Mouse (Mus musculus) neural tube, embryonic 14.5 days (tissue): Measurements from ENCODE around the gene 9430097D07Rik. TPM values are rescaled to one million over a fixed set of nuclear protein-coding genes. Genes with fewer than 3 reads are reported as not detected.

Experiments
- ATAC-seq: fragments of 200-750 bp; cut with Nextera tagmentation; 2 replicates; pipeline ENCODE4 v1.8.0; 2017; ENCODE audit warnings: low read depth, mild to moderate bottlenecking, moderate TSS enrichment, moderate library complexity
- H3K27ac ChIP-seq: fragments of 300-500 bp; sonication (generic); 2 replicates; pipeline ENCODE4 v1.5.1; 2014; ENCODE audit warnings: low read depth, mild to moderate bottlenecking, control low read depth, low read length, moderate library complexity, mixed read lengths
- H3K27me3 ChIP-seq: fragments of 300-500 bp; sonication (generic); 2 replicates; pipeline ENCODE4 v1.6.1; 2014; ENCODE audit warnings: low read length; ENCODE audit not compliant: control insufficient read depth, insufficient read depth
- H3K36me3 ChIP-seq: fragments of 300-500 bp; sonication (generic); 2 replicates; pipeline ENCODE4 v1.6.1; 2014; ENCODE audit warnings: low read length, mixed read lengths; ENCODE audit not compliant: control insufficient read depth, insufficient read depth
- H3K4me1 ChIP-seq: fragments of 300-500 bp; sonication (generic); 2 replicates; pipeline ENCODE4 v1.6.1; 2014; ENCODE audit warnings: low read length; ENCODE audit not compliant: control insufficient read depth, insufficient read depth
- H3K4me2 ChIP-seq: fragments of 300-500 bp; sonication (generic); 2 replicates; pipeline ENCODE4 v1.6.1; 2014; ENCODE audit warnings: mild to moderate bottlenecking, low read depth, low read length, control low read depth
- H3K4me3 ChIP-seq: fragments of 300-500 bp; sonication (generic); 2 replicates; pipeline ENCODE4 v1.5.1; 2014; ENCODE audit warnings: low read depth, low read length, control low read depth, mixed read lengths
- H3K9ac ChIP-seq: fragments of 300-500 bp; sonication (generic); replicated peaks from 2 replicates; pipeline ENCODE4 v1.6.1; 2014; ENCODE audit warnings: low read depth, mild to moderate bottlenecking, control low read depth, low read length, mixed read lengths
- H3K9me3 ChIP-seq: fragments of 300-500 bp; sonication (generic); 2 replicates; pipeline ENCODE4 v1.6.1; 2016; ENCODE audit warnings: low read length; ENCODE audit not compliant: control insufficient read depth
- WGBS: fragments of 180-500 bp; shearing (Covaris S2); extraction: QIAGEN DNeasy Blood & Tissue Kit; methylation state at CpG from one replicate; pipeline ENCODE4 v1.1.7; 2014; 5-methylcytosine and 5-hydroxymethylcytosine counted together
- polyA plus RNA-seq: library from polyadenylated mRNA; unstranded; fragments of >200 nt; fragmentation: Nextera tagmentation; extraction: Ambion mirVana; gene quantifications from 2 replicates; pipeline ENCODE4 v1.2.1, GENCODE M21; 2014

The 9430097D07Rik gene
- polyA plus RNA-seq, 1 experiment from 2014 or later: 1.2 TPM

DNA sequence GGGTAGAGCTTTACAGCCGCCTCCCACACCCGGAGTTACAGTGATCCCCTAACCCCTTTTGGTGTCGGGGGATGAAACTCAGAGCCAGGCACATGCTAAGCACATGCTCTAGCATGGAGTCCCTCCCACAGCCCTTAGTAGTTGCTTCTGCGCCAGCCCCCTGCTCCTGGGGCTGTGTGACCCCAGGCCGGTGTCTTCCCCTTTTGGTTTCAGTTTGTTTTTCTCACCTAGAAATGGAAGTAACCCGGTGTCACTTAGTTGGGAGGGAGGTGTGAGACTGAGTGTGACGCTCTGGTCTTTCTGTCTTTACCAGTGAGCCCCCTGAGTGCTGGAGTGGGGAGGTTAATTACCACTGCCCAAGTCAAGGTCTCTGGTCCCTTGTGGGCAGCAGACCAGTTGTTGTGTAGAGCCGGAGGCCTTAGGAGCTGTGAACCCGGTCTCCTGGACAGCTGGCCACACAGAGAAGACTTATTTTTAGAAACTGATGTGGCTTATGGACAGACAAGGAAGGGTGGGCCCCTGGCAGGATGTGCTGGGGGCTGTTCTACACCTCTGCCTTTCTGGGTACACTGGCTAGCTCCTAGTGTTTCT lies 12.3 kb upstream of the 9430097D07Rik start:
- Histone ChIP-seq H3K4me1 (peaks cover 12% of the 10 kb centered on the region; the same call in 1 of the 2 replicates), H3K27ac (no peak overlapping the region)
- WGBS: 50% methylated on average over 9 of the region's 9 CpGs

DNA sequence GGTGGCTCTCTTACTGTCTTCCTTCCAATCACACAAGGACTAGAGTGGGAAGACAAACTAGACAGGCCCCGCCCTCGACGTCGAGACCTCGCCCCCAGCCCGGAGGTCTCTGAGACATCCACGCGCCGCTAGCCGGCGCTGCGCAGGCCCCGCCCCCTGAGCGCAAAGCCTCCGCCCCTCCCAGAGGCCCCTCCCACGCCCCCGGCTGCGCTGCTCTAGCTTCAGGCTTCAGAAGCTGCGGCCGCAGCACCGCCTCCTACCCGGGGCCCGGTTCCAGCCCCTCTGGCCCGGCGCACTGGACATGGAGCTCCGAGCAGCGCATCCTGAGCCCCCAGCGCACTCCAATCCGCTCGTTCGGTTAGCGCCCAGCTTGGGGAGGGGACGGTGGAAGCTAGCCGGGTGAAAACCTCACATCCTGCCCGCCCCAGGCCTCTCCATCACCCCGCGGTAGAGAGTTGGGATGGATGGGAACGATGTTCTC lies 11.4 kb upstream of the 9430097D07Rik start, which contains the start of gene St6galnac4:
Gene St6galnac4 (plus strand): TSS at position 225 of the 481 bp plus-strand sequence.
- Histone ChIP-seq H3K36me3 (no peaks in the 10 kb centered on the region), H3K9me3 (no peaks in the 10 kb centered on the region), H3K27me3 (no peaks in the 10 kb centered on the region), H3K4me2 (peak within 1 kb of the TSS; percentile 66), H3K27ac (peak within 1 kb of the TSS; percentile 44; the same call in 1 of the 2 replicates), H3K9ac (peak within 1 kb of the TSS; percentile 65), H3K4me3 (peak within 1 kb of the TSS; percentile 49), H3K4me1 (peaks cover 12% of the 10 kb centered on the region; the same call in 1 of the 2 replicates)
- ATAC-seq: peak; percentile 84
- under 1% methylated on average over 29 of the region's 38 CpGs for WGBS

More for the DNA sequence above, 12.3 kb upstream of the 9430097D07Rik start:
- no peaks in the 10 kb centered on the region for H3K27me3 ChIP-seq
- peak overlapping the region; percentile 49 for H3K4me3 ChIP-seq
- no peaks in the 10 kb centered on the region for H3K9me3 ChIP-seq
- ATAC-seq: no peak
- H3K9ac ChIP-seq: peak overlapping the region; percentile 65
- peak overlapping the region; percentile 66 for H3K4me2 ChIP-seq
- H3K36me3 ChIP-seq: no peaks in the 10 kb centered on the region

DNA sequence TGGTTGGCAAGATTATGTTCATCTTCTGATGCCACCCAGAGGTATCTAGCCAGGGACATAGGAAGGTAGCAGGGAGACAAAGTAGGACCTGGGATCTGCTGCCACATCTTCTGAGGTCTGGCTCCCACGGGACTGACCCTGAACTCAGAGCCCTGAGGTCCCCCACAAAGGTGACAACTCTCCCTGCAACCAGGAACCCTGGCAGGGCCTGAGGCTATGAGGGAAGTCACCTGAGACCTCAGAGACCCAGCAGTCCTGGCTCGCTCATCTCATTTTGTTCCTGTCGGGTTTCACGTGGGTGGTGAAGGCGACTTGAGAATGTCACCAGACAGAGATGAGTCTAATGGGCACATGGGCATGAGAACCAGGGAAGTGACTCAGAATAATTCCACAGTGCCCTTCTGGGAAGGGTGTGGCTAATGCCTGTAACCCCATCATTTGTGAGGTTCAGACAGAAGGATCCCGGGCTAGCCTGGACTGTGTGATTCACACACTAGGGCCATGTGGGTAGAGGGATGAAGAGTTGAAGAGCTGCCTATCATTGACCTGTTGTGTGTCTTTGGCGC lies 9.7 kb upstream of the 9430097D07Rik start:
- Histone ChIP-seq H3K4me3 (no peak overlapping the region), H3K27me3 (no peaks in the 10 kb centered on the region), H3K27ac (no peak overlapping the region), H3K4me2 (no peak overlapping the region), H3K4me1 (peaks cover 12% of the 10 kb centered on the region; the same call in 1 of the 2 replicates), H3K36me3 (no peaks in the 10 kb centered on the region), H3K9ac (no peak overlapping the region), H3K9me3 (no peaks in the 10 kb centered on the region)
- 85% methylated on average over 7 of the region's 7 CpGs for WGBS
- ATAC-seq: no peak

DNA sequence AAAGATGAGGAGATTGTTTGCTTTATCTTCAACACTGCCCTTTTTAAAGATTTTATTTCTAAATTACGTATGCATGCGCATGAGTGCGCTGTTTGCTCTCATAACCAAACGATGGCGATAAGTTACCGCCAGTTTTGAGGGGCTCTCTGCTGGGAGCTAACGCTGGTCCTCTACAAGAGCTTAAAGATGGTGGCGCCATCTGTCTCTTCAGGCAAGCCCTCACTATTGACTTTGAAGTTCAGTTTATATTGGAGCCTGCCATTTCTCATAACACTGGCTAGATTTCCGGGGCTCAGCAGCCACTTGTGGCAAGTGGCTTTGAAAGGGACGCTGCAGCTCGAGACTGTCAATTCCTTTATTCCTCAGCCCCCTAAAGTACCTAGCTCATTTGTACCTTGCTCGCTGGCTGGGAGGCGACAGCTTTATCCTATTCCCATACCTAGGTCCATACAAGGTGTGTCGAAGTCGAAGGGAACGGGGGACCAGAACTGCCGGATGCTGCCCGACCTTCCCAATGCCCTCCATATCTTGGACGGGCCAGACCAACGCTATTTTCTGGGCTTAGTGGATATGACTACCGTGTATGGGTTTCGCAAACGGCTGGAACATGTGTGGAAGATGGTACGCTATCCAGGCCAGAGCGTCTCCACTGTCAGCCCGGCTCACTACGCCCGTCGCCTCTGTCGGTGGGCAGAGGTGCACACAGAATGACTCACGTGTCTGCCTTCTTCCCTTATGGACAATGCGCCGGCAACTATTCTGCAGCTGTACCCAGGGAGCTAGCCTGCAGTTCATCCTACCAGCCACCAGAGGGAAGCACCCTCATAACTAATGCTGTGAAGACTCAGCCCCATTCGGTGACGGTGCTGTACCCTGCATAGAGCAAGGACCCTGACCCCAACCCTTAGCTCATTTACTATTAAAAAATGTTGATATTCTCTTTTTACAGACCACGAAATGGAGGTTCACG lies 7.6 kb upstream of the 9430097D07Rik start:
- H3K4me1 ChIP-seq: peaks cover 6% of the 10 kb centered on the region; the same call in 1 of the 2 replicates
- H3K27me3 ChIP-seq: no peaks in the 10 kb centered on the region
- no peak overlapping the region for H3K27ac ChIP-seq
- peak; percentile 76; the same call in 1 of the 2 replicates for ATAC-seq
- WGBS: 15% methylated on average over 37 of the region's 37 CpGs
- H3K36me3 ChIP-seq: no peaks in the 10 kb centered on the region
- no peak overlapping the region for H3K9ac ChIP-seq
- no peaks in the 10 kb centered on the region for H3K9me3 ChIP-seq
- H3K4me3 ChIP-seq: peak overlapping the region; percentile 9; the same call in 1 of the 2 replicates
- peak overlapping the region; percentile 42 for H3K4me2 ChIP-seq

DNA sequence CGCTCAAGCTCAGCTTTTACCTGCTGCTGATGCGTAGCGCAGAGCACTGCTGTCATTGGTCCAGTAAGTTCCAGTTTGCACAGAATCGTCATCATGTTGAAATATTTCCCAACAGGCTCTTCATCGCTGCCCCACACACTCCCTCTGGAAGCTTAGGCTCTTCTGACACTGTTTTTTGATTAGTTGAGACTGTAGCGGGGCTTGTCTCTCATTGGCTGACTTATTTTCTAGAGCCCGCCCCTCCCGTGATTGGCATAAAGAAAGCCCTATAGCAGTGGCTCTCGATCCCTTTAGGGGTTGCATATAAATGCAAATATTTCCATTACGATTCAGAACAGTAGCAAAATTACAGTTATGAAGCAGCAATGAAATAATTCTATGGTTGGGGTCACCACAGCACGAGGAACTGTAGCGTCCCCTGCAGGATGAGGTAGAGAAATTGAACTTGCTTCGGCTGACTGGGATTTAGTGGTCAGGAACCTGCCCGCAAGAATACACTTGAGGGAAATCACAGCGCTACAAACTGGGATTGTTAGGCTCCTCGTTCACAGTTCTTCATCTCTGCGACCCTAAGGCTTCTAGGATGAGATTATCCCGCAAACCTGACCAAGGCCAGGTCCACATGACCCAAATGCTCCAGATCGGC lies 6.1 kb upstream of the 9430097D07Rik start:
- 32% methylated on average over 19 of the region's 19 CpGs for WGBS
- no peak overlapping the region for H3K9ac ChIP-seq
- no peak overlapping the region for H3K27ac ChIP-seq
- peak overlapping the region; percentile 28; the same call in 1 of the 2 replicates for H3K4me2 ChIP-seq
- ATAC-seq: peak; percentile 52
- H3K27me3 ChIP-seq: no peaks in the 10 kb centered on the region
- no peaks in the 10 kb centered on the region for H3K9me3 ChIP-seq
- H3K36me3 ChIP-seq: no peaks in the 10 kb centered on the region
- 0 out of 2 replicates have a peak overlapping the region, but pooled peaks have one; percentile 15 for H3K4me3 ChIP-seq
- no peaks in the 10 kb centered on the region for H3K4me1 ChIP-seq

DNA sequence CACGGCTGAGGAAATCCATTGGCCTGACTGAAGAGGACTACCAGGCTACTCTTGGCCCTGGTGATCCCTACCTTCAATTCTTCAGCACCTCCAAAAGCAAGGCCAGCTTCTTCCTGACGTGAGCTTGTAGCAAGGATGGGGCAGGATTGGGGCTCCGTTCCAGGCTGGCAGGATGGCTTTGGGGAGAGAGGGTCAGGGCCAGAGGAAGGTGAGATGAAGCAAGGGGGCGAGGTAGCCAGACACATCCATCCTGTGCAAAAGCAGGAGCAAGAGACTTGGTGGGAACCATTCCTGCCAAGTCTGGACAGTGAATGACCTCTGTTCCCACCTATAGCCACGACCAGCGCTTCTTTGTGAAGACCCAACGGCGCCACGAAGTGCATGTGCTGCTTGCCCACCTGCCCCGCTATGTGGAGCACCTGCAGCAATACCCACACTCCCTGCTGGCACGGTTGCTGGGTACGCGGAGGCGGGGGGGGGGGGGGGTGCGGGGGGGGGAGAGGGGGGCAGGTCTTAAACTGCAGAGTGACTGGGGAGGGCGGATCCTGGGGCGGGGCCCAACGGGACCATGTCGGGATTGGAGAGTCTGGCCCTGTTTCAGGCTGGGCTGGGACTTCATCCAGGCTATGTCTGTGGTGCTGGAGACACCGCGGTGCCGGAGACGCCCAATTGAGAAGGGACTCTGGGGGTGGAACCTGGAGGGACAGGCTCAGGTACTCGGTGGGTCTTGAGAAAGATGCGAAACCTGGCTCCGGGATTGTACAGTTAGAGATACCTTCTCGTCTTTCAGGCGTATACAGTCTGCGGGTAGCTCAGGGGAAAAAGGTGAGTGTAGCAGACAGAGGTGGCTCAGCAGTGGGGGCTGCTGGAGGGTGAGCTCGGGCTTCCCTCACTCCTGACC lies 2.9 kb upstream of the 9430097D07Rik start:
- 45% methylated on average over 24 of the region's 30 CpGs for WGBS
- no peak for ATAC-seq

DNA sequence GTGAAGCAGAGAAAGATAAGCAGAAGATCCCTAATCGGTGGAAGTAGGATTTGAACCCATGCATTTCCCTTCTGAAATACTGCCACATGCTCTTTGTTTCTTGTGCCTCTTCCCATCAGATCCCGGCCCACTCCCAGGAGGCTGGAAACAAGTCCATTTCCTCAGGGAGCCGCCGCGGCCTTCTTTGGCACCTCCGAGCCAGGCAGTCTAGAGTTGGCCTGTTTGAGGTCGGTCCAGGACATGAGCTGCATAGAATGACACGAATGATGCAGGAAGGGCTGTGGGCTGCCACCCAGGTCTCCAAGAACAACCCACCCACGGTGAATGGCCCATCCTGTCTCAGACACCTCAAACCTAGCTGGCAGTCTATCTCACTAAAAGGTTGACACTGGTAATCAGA lies 1.0 kb upstream of the 9430097D07Rik start:
- 89% methylated on average over 9 of the region's 9 CpGs for WGBS
- Histone ChIP-seq H3K9me3 (no peaks in the 10 kb centered on the region), H3K4me1 (peaks cover 8% of the 10 kb centered on the region), H3K27me3 (no peaks in the 10 kb centered on the region), H3K4me3 (no peak overlapping the region; the same call in 1 of the 2 replicates), H3K36me3 (no peaks in the 10 kb centered on the region), H3K9ac (no peak overlapping the region), H3K4me2 (0 out of 2 replicates have a peak overlapping the region, but pooled peaks have one; percentile 94), H3K27ac (no peak overlapping the region)
- no peak for ATAC-seq

More for the DNA sequence above, 2.9 kb upstream of the 9430097D07Rik start:
- Histone ChIP-seq H3K4me1 (no peaks in the 10 kb centered on the region), H3K4me2 (no peak overlapping the region), H3K4me3 (no peak overlapping the region), H3K27me3 (no peaks in the 10 kb centered on the region), H3K27ac (no peak overlapping the region), H3K9ac (no peak overlapping the region), H3K36me3 (no peaks in the 10 kb centered on the region), H3K9me3 (no peaks in the 10 kb centered on the region)
